Mouse (Mus musculus) kidney, adult 2 months (tissue): ENCODE measurements around the gene Relt. TPM values are rescaled to one million over a fixed set of nuclear protein-coding genes. Genes with fewer than 3 reads are reported as not detected.

ENCODE experiments used
- DNase-seq: peaks from one replicate; pipeline ENCODE4 v3.0.0; 2021
- H3K27ac ChIP-seq: fragments of 200-500 bp; 2 replicates; pipeline ENCODE4 v1.5.1; 2012; ENCODE audit warnings: low read depth, low read length, control low read depth, inconsistent platforms; ENCODE audit not compliant: insufficient read depth
- H3K27me3 ChIP-seq: fragments of 200-500 bp; replicated peaks from 2 replicates; pipeline ENCODE4 v1.6.1; 2012; ENCODE audit warnings: mild to moderate bottlenecking, moderate library complexity, low read length, inconsistent platforms; ENCODE audit not compliant: control insufficient read depth, insufficient read depth
- H3K36me3 ChIP-seq: fragments of 200-500 bp; 2 replicates; pipeline ENCODE4 v1.6.1; 2012; ENCODE audit warnings: mild to moderate bottlenecking, moderate library complexity, low read length, inconsistent platforms; ENCODE audit not compliant: control insufficient read depth, insufficient read depth
- H3K4me1 ChIP-seq: fragments of 200-500 bp; 2 replicates; pipeline ENCODE4 v1.6.1; 2011; ENCODE audit warnings: low read length; ENCODE audit not compliant: control insufficient read depth, insufficient read depth
- H3K4me3 ChIP-seq: fragments of 200-500 bp; 2 replicates; pipeline ENCODE4 v1.5.1; 2011; ENCODE audit warnings: mild to moderate bottlenecking, low read depth, low read length, control low read depth; ENCODE audit not compliant: insufficient read depth
- CTCF ChIP-seq: fragments of 200-500 bp; conservative IDR thresholded peaks from 2 replicates; pipeline ENCODE4 v1.5.1; 2011; ENCODE audit warnings: low read depth, mild to moderate bottlenecking, control low read depth, low read length, moderate library complexity, mixed read lengths; ENCODE audit not compliant: insufficient read depth, insufficient read length
- POLR2A ChIP-seq: fragments of 200-500 bp; IDR thresholded peaks from one replicate; pipeline ENCODE4 v1.6.1; 2011; ENCODE audit warnings: low read depth, low read length, control low read depth
- WGBS: fragments of 180-500 bp; shearing (Covaris S2); methylation state at CpG from one replicate; pipeline ENCODE4 v1.1.7; 2018; 5-methylcytosine and 5-hydroxymethylcytosine counted together
- polyA plus RNA-seq: library from polyadenylated mRNA; depleted of rRNA; stranded (reverse); fragments of >200 nt; gene quantifications from 2 replicates; pipeline ENCODE4 v1.2.3, GENCODE M21; 2012; rRNA removed

The Relt gene
- polyA plus RNA-seq = 1.5 and 3.8 TPM in 2 replicates

GRCm38 (mm10) chr7:100862828-100863638, at the start of gene Relt:
Gene Relt, minus strand, starts transcription at chr7:100863446.
- WGBS = 1% methylated on average over 91 of the region's 91 CpGs
- Histone ChIP-seq H3K27me3 (no peaks in the 10 kb centered on the region), H3K27ac (no peak within 1 kb of the TSS), H3K4me3 (peak within 1 kb of the TSS; percentile 79), H3K4me1 (no peaks in the 10 kb centered on the region), H3K36me3 (no peaks in the 10 kb centered on the region)
- TF ChIP-seq POLR2A (no peak), CTCF (peak; percentile 73)
- peak; percentile 93 for DNase-seq

GRCm38 (mm10) chr7:100911791-100912190, 48.5 kb upstream of the Relt start:
- Histone ChIP-seq H3K27ac (peak overlapping the region; percentile 28; the same call in 1 of the 2 replicates), H3K27me3 (no peaks in the 10 kb centered on the region), H3K4me1 (peaks cover 29% of the 10 kb centered on the region), H3K4me3 (no peak overlapping the region), H3K36me3 (no peaks in the 10 kb centered on the region)
- no peak for DNase-seq
- no peak for TF ChIP-seq POLR2A
- TF ChIP-seq CTCF = no peak
- 25% methylated on average over 9 of the region's 9 CpGs for WGBS

GRCm38 (mm10) chr7:100911246-100911770, 48.1 kb upstream of the Relt start:
- Histone ChIP-seq H3K27ac (peak overlapping the region; percentile 74; the same call in 1 of the 2 replicates), H3K4me1 (peaks cover 28% of the 10 kb centered on the region), H3K27me3 (no peaks in the 10 kb centered on the region), H3K4me3 (no peak overlapping the region), H3K36me3 (no peaks in the 10 kb centered on the region)
- no peak for TF ChIP-seq POLR2A
- no peak for TF ChIP-seq CTCF
- WGBS = 40% methylated on average over 2 of the region's 2 CpGs
- DNase-seq = peak; percentile 80

- Histone ChIP-seq H3K27me3 (no peaks in the 10 kb centered on the region), H3K36me3 (no peaks in the 10 kb centered on the region), H3K4me3 (no peak overlapping the region), H3K4me1 (peaks cover 28% of the 10 kb centered on the region), H3K27ac (peak overlapping the region; percentile 66; the same call in 1 of the 2 replicates)
- WGBS = 43% methylated on average over 8 of the region's 8 CpGs
- TF ChIP-seq POLR2A (no peak), CTCF (no peak; the same call in 1 of the 2 replicates)
- DNase-seq = peak; percentile 59
Measured at GRCm38 (mm10) chr7:100908567-100908966, 45.3 kb upstream of the Relt start.

DNA sequence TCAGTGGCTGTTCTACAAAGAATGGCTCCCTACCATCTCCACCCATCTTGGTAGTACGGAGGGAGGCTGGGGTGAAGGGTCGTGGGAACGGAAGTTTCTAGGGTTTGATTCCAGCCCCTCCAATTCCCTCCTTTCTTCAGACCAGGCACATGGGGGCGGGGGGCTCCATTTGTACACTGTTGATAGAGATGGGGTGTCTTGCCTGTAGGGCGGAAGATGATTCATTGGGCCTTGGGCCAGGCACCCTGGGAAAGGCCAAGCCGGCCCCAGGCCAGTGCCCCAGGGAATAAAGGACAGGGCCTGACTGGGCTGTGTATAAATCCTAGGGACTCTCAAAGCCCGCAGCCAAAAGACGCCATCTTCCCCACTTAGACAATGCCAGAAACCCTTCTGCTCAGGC, 44.8 kb upstream of the Relt start:
- Histone ChIP-seq H3K27me3 (no peaks in the 10 kb centered on the region), H3K36me3 (no peaks in the 10 kb centered on the region), H3K27ac (peak overlapping the region; percentile 66; the same call in 1 of the 2 replicates), H3K4me3 (no peak overlapping the region), H3K4me1 (peaks cover 28% of the 10 kb centered on the region)
- WGBS = 66% methylated on average over 8 of the region's 8 CpGs
- no peak for TF ChIP-seq POLR2A
- TF ChIP-seq CTCF = no peak
- DNase-seq = peak; percentile 71

- Histone ChIP-seq H3K4me1 (peaks cover 26% of the 10 kb centered on the region), H3K27me3 (no peaks in the 10 kb centered on the region), H3K36me3 (no peaks in the 10 kb centered on the region), H3K27ac (peak overlapping the region; percentile 29; the same call in 1 of the 2 replicates), H3K4me3 (no peak overlapping the region)
- peak; percentile 88 for DNase-seq
- TF ChIP-seq POLR2A (no peak), CTCF (peak; percentile 97)
- WGBS = 3% methylated on average over 1 of the region's 1 CpGs
Measured at GRCm38 (mm10) chr7:100907231-100907630, 44.0 kb upstream of the Relt start.
